21 mouse cellular contexts compared by ENCODE assay signal in the genomic region with DNA sequence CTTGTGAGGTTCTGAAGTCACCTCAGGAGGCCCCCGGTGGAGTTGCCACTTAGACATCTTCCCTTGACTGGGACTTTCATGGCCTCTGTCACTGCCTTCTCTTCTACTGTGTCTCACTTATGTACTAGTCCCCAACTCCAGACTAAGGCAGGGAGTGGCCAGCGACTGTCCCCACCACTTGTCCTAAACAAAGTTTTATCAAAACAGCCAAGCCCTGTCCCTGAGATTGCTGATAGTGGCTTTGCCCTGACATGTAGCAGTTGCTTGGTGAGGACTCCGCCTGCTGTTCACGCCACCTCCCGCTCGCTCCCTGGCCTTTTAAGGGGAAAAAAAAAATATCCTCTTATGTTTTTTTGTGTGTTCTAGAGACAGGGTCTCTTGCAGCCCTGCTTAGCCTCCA. TPM values are rescaled to one million over a fixed set of nuclear protein-coding genes. Genes with fewer than 3 reads are reported as not detected.
"Had no signal": no experiment of that assay in that cellular context is flagged by ENCODE, and none has a peak within 500 bp of the region (broad histone marks: within the 10 kb centered on the region; RNA-seq: fewer than 3 reads in every experiment).

No protein-coding gene starts in this region.

- H3K27ac ChIP-seq: midbrain, embryonic 10.5 days; midbrain, embryonic 12.5 days; neural tube, embryonic 13.5 days; neural tube, embryonic 15.5 days; stomach, embryonic 15.5 days; stomach, postnatal 0 days had no signal

- H3K4me2 ChIP-seq: lung, embryonic 14.5 days; midbrain, embryonic 12.5 days; neural tube, embryonic 13.5 days; neural tube, embryonic 15.5 days; stomach, embryonic 15.5 days had no signal

- H3K9ac ChIP-seq: lung, embryonic 14.5 days; midbrain, embryonic 12.5 days; neural tube, embryonic 13.5 days; neural tube, embryonic 15.5 days; stomach, embryonic 15.5 days had no signal

- H3K4me3 ChIP-seq: midbrain, embryonic 10.5 days; midbrain, embryonic 12.5 days; myocyte; neural tube, embryonic 13.5 days; neural tube, embryonic 15.5 days; stomach, embryonic 15.5 days had no signal

- H3K9me3 ChIP-seq: midbrain, embryonic 10.5 days; midbrain, embryonic 12.5 days; neural tube, embryonic 13.5 days; neural tube, embryonic 15.5 days; stomach, embryonic 15.5 days had no signal

- DNase-seq: lung, embryonic 14.5 days; lung, postnatal 10 days; lung, postnatal 4 days; midbrain, embryonic 14.5 days; right cerebral cortex, postnatal 14 days; thymus, adult 2 months; thymus, postnatal 25 days; thymus, postnatal 4 days had no signal

- H3K36me3 ChIP-seq: midbrain, embryonic 10.5 days; midbrain, embryonic 12.5 days; neural tube, embryonic 13.5 days; neural tube, embryonic 15.5 days; stomach, embryonic 15.5 days had no signal

- ATAC-seq: midbrain, embryonic 16.5 days had no signal

- H3K4me1 ChIP-seq: neural tube, embryonic 15.5 days; stomach, embryonic 15.5 days had no signal

- H3K27me3 ChIP-seq: stomach, embryonic 15.5 days had no signal

RNA-seq across cellular contexts. Expression of a gene that starts 35.9 kb away (rescaled TPM):
- total RNA-seq: liver, adult 2 months; megakaryocyte, adult 5-6 weeks; megakaryocyte-erythroid progenitor cell, adult 5-6 weeks had no signal
- polyA plus RNA-seq: liver, adult 2 months; liver, embryonic 16.5 days; myocyte; spleen, adult 2 months had no signal
